Mouse (Mus musculus) intestine, embryonic 16.5 days (tissue): ENCODE data around the gene Tnpo3. TPM values are rescaled to one million over a fixed set of nuclear protein-coding genes. Genes with fewer than 3 reads are reported as not detected.

Experiments
- ATAC-seq: fragments of 200-750 bp; cut with Nextera tagmentation; 2 replicates; pipeline ENCODE4 v1.8.0; 2017; ENCODE audit warnings: moderate TSS enrichment, moderate library complexity
- H3K27ac ChIP-seq: fragments of 300-500 bp; sonication (generic); 2 replicates; pipeline ENCODE4 v1.5.1; 2014; ENCODE audit warnings: mild to moderate bottlenecking, low read length
- H3K27me3 ChIP-seq: fragments of 300-500 bp; sonication (generic); replicated peaks from 2 replicates; pipeline ENCODE4 v1.6.1; 2014; ENCODE audit warnings: low read length, control low read depth, mixed read lengths; ENCODE audit not compliant: control insufficient read depth, insufficient read depth
- H3K36me3 ChIP-seq: fragments of 300-500 bp; sonication (generic); 2 replicates; pipeline ENCODE4 v1.6.1; 2014; ENCODE audit warnings: low read length, control low read depth; ENCODE audit not compliant: control insufficient read depth, insufficient read depth
- H3K4me1 ChIP-seq: fragments of 300-500 bp; sonication (generic); 2 replicates; pipeline ENCODE4 v1.6.1; 2014; ENCODE audit warnings: low read length, control low read depth, mixed read lengths; ENCODE audit not compliant: control insufficient read depth, insufficient read depth
- H3K4me2 ChIP-seq: fragments of 300-500 bp; sonication (generic); 2 replicates; pipeline ENCODE4 v1.6.1; 2014; ENCODE audit warnings: low read depth, low read length, control low read depth
- H3K4me3 ChIP-seq: fragments of 300-500 bp; sonication (generic); 2 replicates; pipeline ENCODE4 v1.5.1; 2014; ENCODE audit warnings: mild to moderate bottlenecking, low read length
- H3K9ac ChIP-seq: fragments of 300-500 bp; sonication (generic); 2 replicates; pipeline ENCODE4 v1.6.1; 2014; ENCODE audit warnings: low read depth, low read length
- H3K9me3 ChIP-seq: fragments of 300-500 bp; sonication (generic); 2 replicates; pipeline ENCODE4 v1.6.1; 2016; ENCODE audit warnings: low read length, control low read depth; ENCODE audit not compliant: control insufficient read depth
- WGBS: fragments of 180-500 bp; shearing (Covaris S2); extraction: QIAGEN DNeasy Blood & Tissue Kit; methylation state at CpG from one replicate; pipeline ENCODE4 v1.1.7; 2014; 5-methylcytosine and 5-hydroxymethylcytosine counted together
- polyA plus RNA-seq: library from polyadenylated mRNA; unstranded; fragments of >200 nt; fragmentation: Nextera tagmentation; extraction: Ambion mirVana; gene quantifications from 2 replicates; pipeline ENCODE4 v1.2.1, GENCODE M21; 2015

Tnpo3 gene
- polyA plus RNA-seq, 1 experiment from 2014 or later, result 71.3 TPM

DNA sequence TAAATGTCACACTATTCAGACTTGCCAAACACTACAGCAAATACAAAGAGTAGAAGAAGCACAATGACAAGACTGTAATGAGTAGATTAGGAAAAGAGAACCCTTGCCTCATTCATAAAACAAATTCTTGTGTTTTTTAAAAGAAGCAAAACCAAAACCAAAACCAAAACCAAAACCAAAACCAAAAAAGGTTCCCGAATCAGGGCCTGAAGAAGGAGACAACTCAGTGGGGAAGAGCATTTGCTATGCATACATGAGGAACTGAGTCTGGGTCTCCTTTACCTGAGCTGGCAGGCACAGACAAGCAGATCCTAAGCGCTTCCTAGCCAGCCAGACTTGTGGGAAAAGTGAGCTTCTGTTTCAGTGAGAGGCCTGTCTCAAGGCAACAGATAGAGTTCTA, 52.6 kb downstream of the Tnpo3 start:
- H3K9me3 ChIP-seq, result no peaks in the 10 kb centered on the region
- H3K36me3 ChIP-seq, result peaks cover 6% of the 10 kb centered on the region
- 94% methylated on average over 2 of the region's 2 CpGs for whole genome bisulfite sequencing
- H3K4me2 ChIP-seq, result no peak overlapping the region
- no peak overlapping the region for H3K9ac ChIP-seq
- no peak overlapping the region for H3K4me3 ChIP-seq
- no peak for ATAC-seq
- no peak overlapping the region for H3K27ac ChIP-seq
- H3K4me1 ChIP-seq, result no peaks in the 10 kb centered on the region
- H3K27me3 ChIP-seq, result no peaks in the 10 kb centered on the region

DNA sequence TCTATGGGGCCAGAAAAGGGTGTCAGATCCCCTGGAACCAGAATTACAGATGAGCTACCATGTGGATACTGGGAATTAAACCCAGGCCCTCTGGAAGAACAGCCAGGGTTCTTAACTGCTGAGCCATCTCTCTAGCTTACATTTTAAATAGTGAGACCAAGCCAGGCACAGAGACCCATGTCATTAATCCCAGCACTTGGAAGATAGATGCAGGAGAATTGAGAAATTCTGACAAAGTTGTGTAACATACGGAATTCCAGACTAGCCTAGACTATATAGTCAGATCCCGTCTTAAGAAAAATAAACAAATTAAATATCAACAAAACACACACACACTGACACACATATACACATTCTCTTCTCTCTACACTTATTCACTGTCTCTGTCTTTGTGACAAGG, 57.2 kb downstream of the Tnpo3 start:
- ATAC-seq, result no peak
- H3K36me3 ChIP-seq, result peaks cover 3% of the 10 kb centered on the region
- 74% methylated on average over 2 of the region's 2 CpGs for WGBS

DNA sequence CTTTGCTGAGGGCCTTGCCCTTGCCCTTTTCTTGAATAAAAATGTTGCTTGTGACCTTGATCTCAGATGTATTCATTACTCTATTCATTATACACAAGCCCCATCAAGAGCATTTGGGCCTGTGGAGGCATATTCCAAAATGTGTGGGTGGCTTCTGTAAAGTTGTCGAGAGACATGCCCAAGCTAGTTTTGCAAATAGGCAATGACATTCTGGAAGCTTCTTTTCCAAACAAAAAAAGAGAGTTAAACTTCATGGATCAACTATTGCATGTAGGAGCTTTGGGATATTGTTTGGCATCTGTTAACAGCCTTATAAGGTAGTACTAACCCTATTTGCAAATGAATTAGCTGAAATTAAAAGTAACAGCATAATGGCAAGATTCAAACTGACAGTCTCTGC, 61.6 kb downstream of the Tnpo3 start:
- H3K9ac ChIP-seq, result no peak overlapping the region
- 94% methylated on average over 1 of the region's 1 CpGs for WGBS
- no peak overlapping the region for H3K4me2 ChIP-seq
- no peaks in the 10 kb centered on the region for H3K9me3 ChIP-seq
- H3K27me3 ChIP-seq, result no peaks in the 10 kb centered on the region
- H3K36me3 ChIP-seq, result peaks cover 12% of the 10 kb centered on the region
- no peak for ATAC-seq
- no peak overlapping the region for H3K27ac ChIP-seq
- no peaks in the 10 kb centered on the region for H3K4me1 ChIP-seq
- H3K4me3 ChIP-seq, result no peak overlapping the region

More for the DNA sequence above, 57.2 kb downstream of the Tnpo3 start:
- Histone ChIP-seq H3K27ac (no peak overlapping the region), H3K4me1 (no peaks in the 10 kb centered on the region), H3K4me3 (no peak overlapping the region), H3K9ac (no peak overlapping the region), H3K9me3 (no peaks in the 10 kb centered on the region), H3K27me3 (no peaks in the 10 kb centered on the region), H3K4me2 (no peak overlapping the region)

DNA sequence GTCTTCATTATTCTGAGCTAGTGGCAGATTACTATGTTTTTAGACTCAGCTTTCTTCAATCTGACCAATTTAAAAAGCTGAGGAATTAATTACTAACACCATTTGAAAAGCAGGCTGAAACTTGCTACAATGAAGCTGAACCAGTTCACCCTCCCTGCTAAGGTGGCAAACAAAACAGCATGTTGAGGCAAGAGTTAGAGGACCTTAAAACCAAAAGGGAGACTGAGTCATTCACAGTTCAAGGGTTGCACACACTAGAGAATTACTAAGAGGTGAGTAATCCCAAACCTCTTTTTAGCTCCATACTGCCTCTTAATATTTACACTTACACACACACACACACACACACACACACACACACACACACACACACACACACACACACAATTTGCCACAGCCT, 62.1 kb downstream of the Tnpo3 start:
- H3K9ac ChIP-seq, result no peak overlapping the region
- H3K4me2 ChIP-seq, result no peak overlapping the region
- H3K27ac ChIP-seq, result no peak overlapping the region
- no peaks in the 10 kb centered on the region for H3K27me3 ChIP-seq
- no peak for ATAC-seq
- no peak overlapping the region for H3K4me3 ChIP-seq
- H3K4me1 ChIP-seq, result no peaks in the 10 kb centered on the region
- H3K9me3 ChIP-seq, result no peaks in the 10 kb centered on the region
- peaks cover 12% of the 10 kb centered on the region for H3K36me3 ChIP-seq

DNA sequence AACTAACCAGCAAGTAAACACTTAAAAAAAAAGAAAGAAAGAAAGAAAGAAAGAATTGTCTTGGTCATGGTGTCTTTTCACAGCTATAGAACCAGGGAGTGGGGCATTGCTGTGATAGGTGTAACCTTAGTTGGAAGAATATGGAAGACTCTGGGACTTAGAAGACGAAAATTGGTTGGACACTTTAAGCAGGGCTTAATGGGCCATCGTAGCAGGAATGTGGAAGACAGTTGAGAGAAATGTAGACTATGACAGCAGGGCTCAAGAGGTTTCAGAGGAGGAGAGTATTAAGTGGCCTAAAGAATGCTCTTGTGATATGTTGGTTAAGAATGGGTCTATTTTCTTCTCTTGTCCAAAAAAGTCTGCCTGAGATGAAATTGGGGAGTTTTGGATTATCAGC, 64.1 kb downstream of the Tnpo3 start:
- ATAC-seq, result no peak
- Histone ChIP-seq H3K27me3 (no peaks in the 10 kb centered on the region), H3K4me3 (no peak overlapping the region), H3K4me1 (no peaks in the 10 kb centered on the region), H3K9me3 (no peaks in the 10 kb centered on the region), H3K27ac (no peak overlapping the region), H3K36me3 (peaks cover 19% of the 10 kb centered on the region), H3K4me2 (no peak overlapping the region), H3K9ac (no peak overlapping the region)
- 96% methylated on average over 2 of the region's 2 CpGs for WGBS

DNA sequence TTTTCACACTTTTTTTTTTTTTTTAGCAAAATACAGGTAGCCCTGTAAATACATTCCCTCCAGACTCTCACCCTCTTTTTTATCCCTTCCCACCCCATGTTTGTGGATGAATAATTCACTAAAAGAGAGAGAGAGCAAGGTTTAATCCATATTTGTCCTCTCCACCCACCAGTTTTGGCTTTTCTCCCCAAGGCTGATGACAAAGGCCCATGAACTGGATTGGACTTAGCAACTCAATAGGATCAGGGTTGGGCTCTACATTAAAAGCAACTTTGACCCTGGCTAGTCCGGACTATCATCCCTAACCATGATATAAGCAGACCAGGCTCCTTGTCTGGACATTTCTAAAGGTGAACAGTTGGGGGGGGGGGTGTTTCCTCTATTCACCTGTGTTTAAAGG, 68.7 kb downstream of the Tnpo3 start:
- Histone ChIP-seq H3K27ac (no peak overlapping the region), H3K4me1 (no peaks in the 10 kb centered on the region), H3K9ac (no peak overlapping the region), H3K9me3 (no peaks in the 10 kb centered on the region), H3K4me3 (no peak overlapping the region), H3K27me3 (no peaks in the 10 kb centered on the region), H3K36me3 (peaks cover 16% of the 10 kb centered on the region), H3K4me2 (no peak overlapping the region)
- no peak for ATAC-seq
- 82% methylated on average over 1 of the region's 1 CpGs for WGBS

DNA sequence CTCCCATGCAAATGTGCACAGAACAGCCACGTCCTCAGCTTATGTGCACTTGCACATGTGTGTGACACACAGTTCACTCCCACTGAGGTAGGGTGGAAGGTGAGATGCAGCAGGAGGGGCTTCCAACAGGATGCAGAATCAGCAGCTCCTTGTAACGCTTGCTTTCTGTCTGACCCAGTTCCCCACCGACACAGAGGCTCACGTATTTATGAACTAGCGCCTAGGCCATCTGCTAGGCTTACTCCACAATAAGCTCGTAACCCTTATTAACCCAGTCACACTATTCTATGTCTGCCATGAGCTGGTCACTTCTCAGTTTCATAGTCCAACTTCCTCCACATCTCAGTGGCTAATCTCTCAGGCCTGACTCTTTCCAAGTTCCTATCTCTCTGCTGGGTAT, 69.5 kb downstream of the Tnpo3 start:
- Histone ChIP-seq H3K27me3 (no peaks in the 10 kb centered on the region), H3K4me2 (no peak overlapping the region), H3K27ac (no peak overlapping the region), H3K4me3 (no peak overlapping the region), H3K9ac (no peak overlapping the region), H3K9me3 (no peaks in the 10 kb centered on the region), H3K4me1 (no peaks in the 10 kb centered on the region), H3K36me3 (peaks cover 13% of the 10 kb centered on the region; the same call in 1 of the 2 replicates)
- WGBS, result 80% methylated on average over 6 of the region's 6 CpGs
- no peak for ATAC-seq

DNA sequence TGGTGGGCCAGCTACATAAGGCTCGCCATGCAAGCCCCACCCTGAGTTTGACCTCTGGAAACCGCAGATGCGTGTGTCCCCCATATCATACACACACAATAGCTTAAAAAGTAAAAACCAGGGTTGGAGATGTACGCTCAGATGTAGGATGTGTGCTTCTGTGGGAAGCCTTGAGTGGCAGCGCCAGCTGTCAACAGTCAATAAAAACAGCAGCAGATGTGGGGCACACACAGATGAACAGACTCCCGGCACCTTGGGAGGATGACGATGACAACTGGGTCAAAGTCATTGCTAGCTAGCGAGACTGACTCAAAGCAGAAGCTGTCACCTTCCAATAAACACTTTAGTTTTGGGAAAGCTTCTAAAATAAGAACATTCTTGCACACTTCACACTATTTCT, 70.2 kb downstream of the Tnpo3 start:
- Histone ChIP-seq H3K9ac (no peak overlapping the region), H3K4me2 (no peak overlapping the region), H3K27me3 (no peaks in the 10 kb centered on the region), H3K36me3 (peaks cover 7% of the 10 kb centered on the region; the same call in 1 of the 2 replicates), H3K4me3 (no peak overlapping the region), H3K4me1 (no peaks in the 10 kb centered on the region), H3K9me3 (no peaks in the 10 kb centered on the region), H3K27ac (no peak overlapping the region)
- 84% methylated on average over 8 of the region's 8 CpGs for WGBS
- ATAC-seq, result no peak

DNA sequence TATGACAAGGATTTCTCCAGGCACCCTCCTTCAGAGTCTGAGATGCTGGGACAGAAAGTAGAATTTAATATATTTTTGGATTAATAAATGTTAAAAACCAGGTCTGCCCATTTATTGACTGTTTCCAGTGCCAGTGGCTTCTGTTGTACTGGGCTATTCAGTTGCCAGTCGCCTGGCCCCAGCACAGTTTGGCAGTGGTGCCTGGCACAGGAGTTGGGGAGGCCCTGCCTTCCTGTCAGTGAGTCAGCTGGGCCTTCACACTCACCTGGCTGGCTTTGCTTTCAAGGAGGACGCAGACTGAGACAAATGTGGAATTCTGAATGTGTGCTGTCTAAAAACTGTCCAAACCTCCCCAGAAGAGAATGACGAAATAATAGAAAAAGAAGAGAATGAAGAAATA, 72.5 kb downstream of the Tnpo3 start:
- Histone ChIP-seq H3K4me3 (no peak overlapping the region), H3K36me3 (peaks cover 7% of the 10 kb centered on the region; the same call in 1 of the 2 replicates), H3K4me2 (no peak overlapping the region), H3K4me1 (no peaks in the 10 kb centered on the region), H3K9ac (no peak overlapping the region), H3K27me3 (no peaks in the 10 kb centered on the region), H3K9me3 (no peaks in the 10 kb centered on the region), H3K27ac (no peak overlapping the region)
- no peak for ATAC-seq
- 86% methylated on average over 3 of the region's 3 CpGs for WGBS

DNA sequence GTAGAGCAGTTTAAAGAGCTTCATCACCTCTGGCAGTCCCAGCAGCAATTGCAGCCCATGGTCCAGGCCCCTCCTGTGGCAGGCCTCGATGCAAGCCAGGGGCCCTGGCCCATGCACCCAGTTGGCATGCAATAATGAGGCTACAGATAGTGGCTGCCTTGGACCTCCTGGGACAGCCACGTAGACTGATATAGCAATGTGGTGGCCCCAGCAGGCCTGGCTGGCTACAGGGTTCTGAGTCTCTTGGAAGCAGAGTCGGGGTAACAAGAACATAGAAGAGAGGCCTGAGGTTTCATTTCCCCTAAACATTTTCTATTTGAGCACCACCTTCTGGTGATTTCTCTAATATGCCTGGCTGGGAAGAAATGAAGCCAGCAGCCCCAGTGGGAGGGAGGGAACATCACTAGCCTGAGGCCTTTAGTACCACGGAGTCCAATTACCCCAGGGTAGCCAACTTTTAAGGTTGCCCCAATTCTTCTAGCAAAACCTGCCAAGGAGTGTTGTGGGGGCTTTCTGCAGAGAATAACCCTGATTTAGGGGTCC, 73.0 kb downstream of the Tnpo3 start:
- ATAC-seq, result no peak
- no peak overlapping the region for H3K4me3 ChIP-seq

More for the DNA sequence above, 73.0 kb downstream of the Tnpo3 start:
- no peaks in the 10 kb centered on the region for H3K9me3 ChIP-seq
- 77% methylated on average over 4 of the region's 4 CpGs for WGBS
- no peak overlapping the region for H3K4me2 ChIP-seq
- H3K27me3 ChIP-seq, result no peaks in the 10 kb centered on the region
- H3K9ac ChIP-seq, result no peak overlapping the region
- no peak overlapping the region for H3K27ac ChIP-seq
- H3K4me1 ChIP-seq, result no peaks in the 10 kb centered on the region
- peaks cover 7% of the 10 kb centered on the region; the same call in 1 of the 2 replicates for H3K36me3 ChIP-seq
